8 mouse cellular contexts compared by ENCODE assay signal in the genomic region with DNA sequence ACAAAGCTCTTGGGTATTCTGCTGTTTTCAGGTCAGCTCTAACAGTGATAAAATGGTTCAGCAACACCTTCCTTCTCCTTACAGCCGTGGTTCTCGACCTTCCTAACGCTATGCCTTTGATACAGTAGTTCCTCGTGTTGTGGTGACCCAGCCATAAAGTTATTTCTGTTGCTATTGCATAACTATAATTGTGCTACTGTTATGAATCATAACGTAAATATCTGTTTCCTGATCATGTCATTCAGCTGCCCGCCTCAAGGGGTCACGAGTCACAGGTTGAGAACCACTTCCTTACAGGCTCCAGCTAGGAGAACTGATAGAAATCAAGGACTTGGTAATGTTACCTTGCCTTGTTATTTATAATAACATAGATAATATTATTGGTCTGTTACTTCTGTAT. TPM values are rescaled to one million over a fixed set of nuclear protein-coding genes. Genes with fewer than 3 reads are reported as not detected.
A peak's percentile ranks its signal among the peaks of the same experiment; 100 is the strongest.
DNase-seq lines count a peak whose midpoint lies in the region; ATAC-seq and TF ChIP-seq lines count a peak whose summit lies in the region.

No protein-coding gene starts in this region.

- DNase-seq in midbrain, embryonic 11.5 days (ENCODE audit: low spot score, missing footprints), result peak; percentile 81
- peak; percentile 32 for DNase-seq in kidney, postnatal 14 days
- DNase-seq in right cerebral cortex, postnatal 25 days, result no peak
- no peak for DNase-seq in embryo, embryonic 10.5 days (ENCODE audit: low spot score)

- no peak for TF ChIP-seq CTCF in cortical plate, adult 2 months (IDR thresholded peaks at IDR 0.05; ENCODE audit: extremely low read depth, insufficient read depth, low read length)

- H3K9ac ChIP-seq in midbrain, embryonic 11.5 days (ENCODE audit: low read length), result no peak overlapping the region
- H3K9ac ChIP-seq in midbrain, embryonic 15.5 days, result no peak overlapping the region
- no peak overlapping the region for H3K9ac ChIP-seq in hindbrain, embryonic 16.5 days (ENCODE audit: low read depth, low read length)

- H3K4me2 ChIP-seq in midbrain, embryonic 11.5 days, result no peak overlapping the region
- no peak overlapping the region for H3K4me2 ChIP-seq in midbrain, embryonic 15.5 days
- no peak overlapping the region for H3K4me2 ChIP-seq in hindbrain, embryonic 16.5 days (ENCODE audit: low read length)

- no peaks in the 10 kb centered on the region for H3K36me3 ChIP-seq in midbrain, embryonic 11.5 days (ENCODE audit: control insufficient read depth, insufficient read depth, low read length)
- H3K36me3 ChIP-seq in midbrain, embryonic 15.5 days (replicated peaks), result no peaks in the 10 kb centered on the region
- no peaks in the 10 kb centered on the region for H3K36me3 ChIP-seq in hindbrain, embryonic 16.5 days (ENCODE audit: control insufficient read depth, insufficient read depth, low read length)

- H3K27me3 ChIP-seq in midbrain, embryonic 11.5 days (ENCODE audit: control insufficient read depth, insufficient read depth, low read length), result no peaks in the 10 kb centered on the region
- no peaks in the 10 kb centered on the region for H3K27me3 ChIP-seq in midbrain, embryonic 15.5 days (replicated peaks)
- H3K27me3 ChIP-seq in hindbrain, embryonic 16.5 days (replicated peaks; ENCODE audit: control insufficient read depth, insufficient read depth, low read length), result no peaks in the 10 kb centered on the region

- H3K27ac ChIP-seq in midbrain, embryonic 11.5 days (ENCODE audit: low read depth, low read length), result no peak overlapping the region
- H3K27ac ChIP-seq in midbrain, embryonic 15.5 days, result no peak overlapping the region
- H3K27ac ChIP-seq in cortical plate, adult 2 months (ENCODE audit: insufficient read depth, low read length), result peak overlapping the region; percentile 77; the same call in 1 of the 2 replicates
- H3K27ac ChIP-seq in hindbrain, embryonic 16.5 days (ENCODE audit: low read depth, low read length), result no peak overlapping the region

- no peaks in the 10 kb centered on the region for H3K9me3 ChIP-seq in midbrain, embryonic 11.5 days (ENCODE audit: control insufficient read depth, low read length)
- no peaks in the 10 kb centered on the region for H3K9me3 ChIP-seq in midbrain, embryonic 15.5 days
- no peaks in the 10 kb centered on the region for H3K9me3 ChIP-seq in hindbrain, embryonic 16.5 days (ENCODE audit: control insufficient read depth, low read length)

- no peak for ATAC-seq in midbrain, embryonic 11.5 days (ENCODE audit: low FRiP score)
- ATAC-seq in midbrain, embryonic 15.5 days (replicated peaks), result no peak
- ATAC-seq in neutrophil, adult 5-6 weeks (ENCODE audit: extremely low read depth, insufficient number of reproducible peaks, low FRiP score, poor library complexity, severe bottlenecking), result peak; percentile 71
- no peak for ATAC-seq in hindbrain, embryonic 16.5 days

- peaks cover 11% of the 10 kb centered on the region for H3K4me1 ChIP-seq in midbrain, embryonic 11.5 days (ENCODE audit: control insufficient read depth, insufficient read depth, low read length)
- H3K4me1 ChIP-seq in midbrain, embryonic 15.5 days, result peaks cover 14% of the 10 kb centered on the region
- H3K4me1 ChIP-seq in cortical plate, adult 2 months (ENCODE audit: control insufficient read depth, insufficient read depth, low read length), result peaks cover 1% of the 10 kb centered on the region; the same call in 1 of the 2 replicates
- H3K4me1 ChIP-seq in hindbrain, embryonic 16.5 days (ENCODE audit: control insufficient read depth, insufficient read depth, low read depth, low read length), result peaks cover 4% of the 10 kb centered on the region

- WGBS in midbrain, embryonic 11.5 days, result 90% methylated on average over 7 of the region's 7 CpGs
- 88% methylated on average over 7 of the region's 7 CpGs for WGBS in midbrain, embryonic 15.5 days
- 87% methylated on average over 7 of the region's 7 CpGs for WGBS in hindbrain, embryonic 16.5 days

- TF ChIP-seq POLR2A in cortical plate, adult 2 months (IDR thresholded peaks at IDR 0.05; ENCODE audit: extremely low read depth, insufficient read depth, low read length), result no peak

- no peak overlapping the region for H3K4me3 ChIP-seq in midbrain, embryonic 11.5 days (ENCODE audit: low read depth, low read length)
- H3K4me3 ChIP-seq in midbrain, embryonic 15.5 days, result no peak overlapping the region
- H3K4me3 ChIP-seq in cortical plate, adult 2 months (ENCODE audit: insufficient read depth, low read length), result no peak overlapping the region
- H3K4me3 ChIP-seq in hindbrain, embryonic 16.5 days (ENCODE audit: low read length), result no peak overlapping the region

RNA-seq across cellular contexts. Expression of a gene that starts 11.8 kb away (rescaled TPM):
- polyA plus RNA-seq in midbrain, embryonic 11.5 days (2014; fragmentation: Nextera tagmentation; extraction: Ambion mirVana), result 30.1 and 32.0 TPM in 2 replicates
- 17.9 and 19.4 TPM in 2 replicates for polyA plus RNA-seq in midbrain, embryonic 15.5 days (2015; fragmentation: Nextera tagmentation; extraction: Ambion mirVana)
- 109 and 168 TPM in 2 replicates for polyA plus RNA-seq in cortical plate, adult 2 months (2012; rRNA removed)
- 0.49 and 0.81 TPM in 2 replicates for total RNA-seq in neutrophil, adult 5-6 weeks (2017)
- 44.7 and 48.7 TPM in 2 replicates for polyA plus RNA-seq in hindbrain, embryonic 16.5 days (2015; fragmentation: Nextera tagmentation; extraction: Ambion mirVana)

RNA-seq across cellular contexts. Expression of a gene that starts 29.5 kb away (rescaled TPM):
- polyA plus RNA-seq in midbrain, embryonic 11.5 days (2014; fragmentation: Nextera tagmentation; extraction: Ambion mirVana), result 0.10 and 0.18 TPM in 2 replicates
- polyA plus RNA-seq in midbrain, embryonic 15.5 days (2015; fragmentation: Nextera tagmentation; extraction: Ambion mirVana), result 0.23 and 0.34 TPM in 2 replicates
- polyA plus RNA-seq in cortical plate, adult 2 months (2012; rRNA removed), result 0.11 and 0.15 TPM in 2 replicates
- total RNA-seq in neutrophil, adult 5-6 weeks (2017), result 0.25 TPM in 1 of 2 replicates, not detected in the other
- polyA plus RNA-seq in hindbrain, embryonic 16.5 days (2015; fragmentation: Nextera tagmentation; extraction: Ambion mirVana), result 0.26 and 0.73 TPM in 2 replicates

RNA-seq across cellular contexts. Expression of a gene that starts 33.8 kb away (rescaled TPM):
- polyA plus RNA-seq in midbrain, embryonic 11.5 days (2014; fragmentation: Nextera tagmentation; extraction: Ambion mirVana), result 0.12 TPM in 2 replicates
- polyA plus RNA-seq in midbrain, embryonic 15.5 days (2015; fragmentation: Nextera tagmentation; extraction: Ambion mirVana), result 0.24 and 0.37 TPM in 2 replicates
- polyA plus RNA-seq in cortical plate, adult 2 months (2012; rRNA removed), result 0.13 and 0.19 TPM in 2 replicates
- total RNA-seq in neutrophil, adult 5-6 weeks (2017), result not detected in 2 replicates
- polyA plus RNA-seq in hindbrain, embryonic 16.5 days (2015; fragmentation: Nextera tagmentation; extraction: Ambion mirVana), result 4.7 and 5.3 TPM in 2 replicates

RNA-seq across cellular contexts. Expression of a gene that starts 33.9 kb away (rescaled TPM):
- polyA plus RNA-seq in midbrain, embryonic 11.5 days (2014; fragmentation: Nextera tagmentation; extraction: Ambion mirVana), result 291 and 314 TPM in 2 replicates
- polyA plus RNA-seq in midbrain, embryonic 15.5 days (2015; fragmentation: Nextera tagmentation; extraction: Ambion mirVana), result 286 and 289 TPM in 2 replicates
- polyA plus RNA-seq in cortical plate, adult 2 months (2012; rRNA removed), result 219 and 242 TPM in 2 replicates
- total RNA-seq in neutrophil, adult 5-6 weeks (2017), result 16.3 and 16.9 TPM in 2 replicates
- 316 and 354 TPM in 2 replicates for polyA plus RNA-seq in hindbrain, embryonic 16.5 days (2015; fragmentation: Nextera tagmentation; extraction: Ambion mirVana)

RNA-seq across cellular contexts. Expression of a gene that starts 38.0 kb away (rescaled TPM):
- polyA plus RNA-seq in midbrain, embryonic 11.5 days (2014; fragmentation: Nextera tagmentation; extraction: Ambion mirVana), result 24.0 and 24.7 TPM in 2 replicates
- 48.1 and 56.5 TPM in 2 replicates for polyA plus RNA-seq in midbrain, embryonic 15.5 days (2015; fragmentation: Nextera tagmentation; extraction: Ambion mirVana)
- 82.2 and 94.6 TPM in 2 replicates for polyA plus RNA-seq in cortical plate, adult 2 months (2012; rRNA removed)
- 6.6 and 7.5 TPM in 2 replicates for total RNA-seq in neutrophil, adult 5-6 weeks (2017)
- polyA plus RNA-seq in hindbrain, embryonic 16.5 days (2015; fragmentation: Nextera tagmentation; extraction: Ambion mirVana), result 60.9 and 69.6 TPM in 2 replicates

Comparison
In these comparisons a context has a peak if more than half of its experiments do, and no peak if none do; other contexts are left out.
1. DNase-seq: peak in midbrain, embryonic 11.5 days (single experiment) and kidney, postnatal 14 days (single experiment); none in right cerebral cortex, postnatal 25 days (single experiment) and embryo, embryonic 10.5 days (single experiment).